Mouse (Mus musculus) kidney, adult 2 months (tissue): ENCODE measurements around the gene Themis3. TPM values are rescaled to one million over a fixed set of nuclear protein-coding genes. Genes with fewer than 3 reads are reported as not detected.

ENCODE experiments used
- DNase-seq: peaks from one replicate; pipeline ENCODE4 v3.0.0; 2021
- H3K27ac ChIP-seq: fragments of 200-500 bp; 2 replicates; pipeline ENCODE4 v1.5.1; 2012; ENCODE audit warnings: low read depth, low read length, control low read depth, inconsistent platforms; ENCODE audit not compliant: insufficient read depth
- H3K27me3 ChIP-seq: fragments of 200-500 bp; replicated peaks from 2 replicates; pipeline ENCODE4 v1.6.1; 2012; ENCODE audit warnings: mild to moderate bottlenecking, moderate library complexity, low read length, inconsistent platforms; ENCODE audit not compliant: control insufficient read depth, insufficient read depth
- H3K36me3 ChIP-seq: fragments of 200-500 bp; 2 replicates; pipeline ENCODE4 v1.6.1; 2012; ENCODE audit warnings: mild to moderate bottlenecking, moderate library complexity, low read length, inconsistent platforms; ENCODE audit not compliant: control insufficient read depth, insufficient read depth
- H3K4me1 ChIP-seq: fragments of 200-500 bp; 2 replicates; pipeline ENCODE4 v1.6.1; 2011; ENCODE audit warnings: low read length; ENCODE audit not compliant: control insufficient read depth, insufficient read depth
- H3K4me3 ChIP-seq: fragments of 200-500 bp; 2 replicates; pipeline ENCODE4 v1.5.1; 2011; ENCODE audit warnings: mild to moderate bottlenecking, low read depth, low read length, control low read depth; ENCODE audit not compliant: insufficient read depth
- CTCF ChIP-seq: fragments of 200-500 bp; conservative IDR thresholded peaks from 2 replicates; pipeline ENCODE4 v1.5.1; 2011; ENCODE audit warnings: low read depth, mild to moderate bottlenecking, control low read depth, low read length, moderate library complexity, mixed read lengths; ENCODE audit not compliant: insufficient read depth, insufficient read length
- POLR2A ChIP-seq: fragments of 200-500 bp; IDR thresholded peaks from one replicate; pipeline ENCODE4 v1.6.1; 2011; ENCODE audit warnings: low read depth, low read length, control low read depth
- WGBS: fragments of 180-500 bp; shearing (Covaris S2); methylation state at CpG from one replicate; pipeline ENCODE4 v1.1.7; 2018; 5-methylcytosine and 5-hydroxymethylcytosine counted together
- polyA plus RNA-seq: library from polyadenylated mRNA; depleted of rRNA; stranded (reverse); fragments of >200 nt; gene quantifications from 2 replicates; pipeline ENCODE4 v1.2.3, GENCODE M21; 2012; rRNA removed

Gene Themis3
- polyA plus RNA-seq, 1 experiment: not detected

DNA sequence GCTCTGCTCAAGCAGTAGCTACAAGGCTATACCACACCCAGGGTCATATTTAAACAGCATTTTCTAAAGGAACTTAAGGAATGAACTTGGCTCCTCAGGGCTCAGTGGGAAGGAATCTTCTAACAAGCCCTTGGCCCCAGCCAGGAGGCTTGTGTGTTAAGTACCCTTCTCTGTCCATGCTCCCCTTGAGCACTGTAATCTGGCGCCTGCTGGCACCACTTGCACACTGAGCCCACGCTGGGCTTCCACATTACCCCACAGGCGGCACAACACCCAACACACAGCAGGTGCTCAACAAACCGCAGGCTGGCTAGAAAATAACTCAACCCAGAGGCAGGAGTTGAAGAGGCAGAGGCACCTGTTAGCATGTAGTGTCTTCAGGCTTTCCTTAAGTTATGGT lies 77.5 kb downstream of the Themis3 start:
- no peak for DNase-seq
- WGBS: 86% methylated on average over 4 of the region's 4 CpGs
- no peak for TF ChIP-seq POLR2A
- TF ChIP-seq CTCF: no peak
- peaks cover 6% of the 10 kb centered on the region for H3K4me1 ChIP-seq
- no peak overlapping the region for H3K27ac ChIP-seq
- no peaks in the 10 kb centered on the region for H3K36me3 ChIP-seq
- H3K4me3 ChIP-seq: no peak overlapping the region
- no peaks in the 10 kb centered on the region for H3K27me3 ChIP-seq

DNA sequence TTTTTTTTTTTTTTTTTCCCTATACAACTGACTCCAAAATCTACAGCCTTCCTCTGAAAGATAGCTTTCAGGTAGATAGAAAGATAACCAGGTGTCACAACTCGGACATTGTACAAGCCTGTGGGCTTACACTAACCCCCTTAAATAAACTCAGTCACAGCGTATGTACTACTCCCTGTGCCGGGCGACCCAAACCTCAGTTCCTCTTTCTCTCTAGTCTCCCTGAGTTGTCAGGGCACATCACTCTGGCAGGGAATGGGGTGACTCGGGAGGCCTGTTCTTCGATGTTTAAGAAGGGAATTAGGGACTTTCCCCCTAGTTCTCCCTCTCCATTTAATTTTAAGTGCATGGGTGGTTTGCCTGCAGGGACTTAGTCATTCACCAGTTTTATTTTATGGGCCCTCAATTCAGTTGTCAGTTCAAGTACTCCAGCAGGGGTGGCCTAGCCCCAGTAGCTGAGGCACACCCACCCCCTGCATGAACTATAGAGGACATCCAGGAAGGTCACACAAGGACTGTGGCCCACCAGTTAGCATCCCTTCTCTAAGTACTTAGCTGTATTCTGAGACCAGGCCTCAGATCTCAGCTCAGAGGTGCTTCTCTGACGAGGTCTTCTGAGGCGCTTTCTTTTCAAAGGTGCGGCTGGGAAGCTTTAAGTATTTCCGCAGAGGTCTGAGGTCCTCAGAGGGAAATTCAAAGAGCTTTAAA lies 80.0 kb downstream of the Themis3 start:
- 83% methylated on average over 10 of the region's 10 CpGs for WGBS
- Histone ChIP-seq H3K27me3 (no peaks in the 10 kb centered on the region), H3K27ac (no peak overlapping the region), H3K4me1 (peaks cover 6% of the 10 kb centered on the region), H3K36me3 (no peaks in the 10 kb centered on the region), H3K4me3 (no peak overlapping the region)
- TF ChIP-seq CTCF: no peak
- TF ChIP-seq POLR2A: no peak
- no peak for DNase-seq

DNA sequence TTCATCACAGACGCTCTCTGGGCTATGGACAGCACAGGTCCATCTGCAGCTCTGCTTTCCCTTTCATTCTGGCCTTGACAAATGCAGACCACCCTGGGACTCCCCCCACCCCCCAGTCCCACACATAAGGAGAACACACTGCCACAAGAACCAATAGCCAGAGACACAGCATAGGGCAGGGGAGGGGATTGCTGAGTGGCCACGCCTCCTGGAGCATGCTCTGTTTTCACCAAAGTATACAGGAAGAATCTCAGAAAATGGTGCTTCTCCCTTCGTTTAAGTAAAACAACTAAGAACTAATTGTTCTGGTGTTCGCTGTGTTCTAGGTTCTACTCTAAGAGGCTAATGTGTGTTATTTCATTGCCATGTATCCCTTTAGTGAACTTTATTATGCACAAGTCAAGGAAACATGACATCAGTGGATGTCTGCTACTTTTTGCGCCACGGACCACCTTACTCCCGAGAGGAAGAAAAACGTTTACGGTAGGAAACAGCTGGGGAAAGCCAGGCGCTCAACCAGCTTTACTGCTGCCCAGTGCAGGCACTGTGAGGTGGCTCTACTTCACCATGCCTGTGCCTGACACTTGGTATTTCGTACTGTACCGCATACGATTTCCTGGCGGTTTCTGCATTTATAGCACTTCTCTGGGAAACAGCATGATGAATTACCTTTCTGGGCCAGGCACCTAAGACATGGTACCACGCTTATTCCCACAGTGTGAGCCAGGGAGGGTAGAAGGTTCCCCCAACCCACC lies 82.0 kb downstream of the Themis3 start:
- no peaks in the 10 kb centered on the region for H3K27me3 ChIP-seq
- H3K27ac ChIP-seq: no peak overlapping the region
- no peak for DNase-seq
- TF ChIP-seq CTCF (no peak), POLR2A (no peak)
- no peak overlapping the region for H3K4me3 ChIP-seq
- H3K36me3 ChIP-seq: no peaks in the 10 kb centered on the region
- WGBS: 73% methylated on average over 15 of the region's 15 CpGs
- H3K4me1 ChIP-seq: peaks cover 4% of the 10 kb centered on the region

- H3K36me3 ChIP-seq: no peaks in the 10 kb centered on the region
- peak; percentile 18 for DNase-seq
- no peaks in the 10 kb centered on the region; the same call in 1 of the 2 replicates for H3K4me1 ChIP-seq
- no peak for TF ChIP-seq POLR2A
- no peak for TF ChIP-seq CTCF
- no peaks in the 10 kb centered on the region for H3K27me3 ChIP-seq
- no peak overlapping the region; the same call in 1 of the 2 replicates for H3K27ac ChIP-seq
- H3K4me3 ChIP-seq: no peak overlapping the region
- 29% methylated on average over 10 of the region's 10 CpGs for WGBS
Measured at GRCm38 (mm10) chr17:66510221-66510683, 84.2 kb downstream of the Themis3 start.

- TF ChIP-seq POLR2A: no peak
- TF ChIP-seq CTCF: no peak
- H3K27ac ChIP-seq: no peak overlapping the region
- peak; percentile 23 for DNase-seq
- H3K27me3 ChIP-seq: no peaks in the 10 kb centered on the region
- 74% methylated on average over 9 of the region's 9 CpGs for WGBS
- no peaks in the 10 kb centered on the region for H3K36me3 ChIP-seq
- H3K4me3 ChIP-seq: no peak overlapping the region
- 0 out of 2 replicates have a peak, but pooled peaks cover 4% of the 10 kb centered on the region for H3K4me1 ChIP-seq
Measured at GRCm38 (mm10) chr17:66507049-66507954, 87.1 kb downstream of the Themis3 start.

GRCm38 (mm10) chr17:66504964-66505363 lies 89.5 kb downstream of the Themis3 start:
- no peaks in the 10 kb centered on the region for H3K36me3 ChIP-seq
- H3K27ac ChIP-seq: no peak overlapping the region
- WGBS: 74% methylated on average over 8 of the region's 8 CpGs
- no peak for DNase-seq
- no peaks in the 10 kb centered on the region for H3K27me3 ChIP-seq
- TF ChIP-seq POLR2A (no peak), CTCF (no peak)
- H3K4me1 ChIP-seq: 0 out of 2 replicates have a peak, but pooled peaks cover 4% of the 10 kb centered on the region
- no peak overlapping the region for H3K4me3 ChIP-seq

Other genes starting within 250 kb of the Themis3 start
- gene Mtcl1, start 144.9 kb downstream of the Themis3 start, polyA plus RNA-seq: 3.5 and 4.4 TPM in 2 replicates
- gene Rab12, start 74.9 kb downstream of the Themis3 start, polyA plus RNA-seq: 22.9 and 24.9 TPM in 2 replicates